Mouse (Mus musculus) cortical plate, adult 2 months (tissue): Measurements from ENCODE around the gene Nrip1. TPM values are rescaled to one million over a fixed set of nuclear protein-coding genes. Genes with fewer than 3 reads are reported as not detected.

ENCODE experiments used
- H3K27ac ChIP-seq: fragments of 200-500 bp; 2 replicates; pipeline ENCODE4 v1.5.1; 2012; ENCODE audit warnings: low read length, control low read depth, inconsistent platforms; ENCODE audit not compliant: insufficient read depth
- H3K4me1 ChIP-seq: fragments of 200-500 bp; 2 replicates; pipeline ENCODE4 v1.6.1; 2011; ENCODE audit warnings: low read length; ENCODE audit not compliant: control insufficient read depth, insufficient read depth
- H3K4me3 ChIP-seq: fragments of 200-500 bp; 2 replicates; pipeline ENCODE4 v1.5.1; 2011; ENCODE audit warnings: mild to moderate bottlenecking, low read length, control low read depth; ENCODE audit not compliant: insufficient read depth
- CTCF ChIP-seq: fragments of 200-500 bp; IDR thresholded peaks from 2 replicates; pipeline ENCODE4 v1.5.1; 2011; ENCODE audit warnings: mild to moderate bottlenecking, control low read depth, low read length; ENCODE audit not compliant: insufficient read depth; ENCODE audit errors: extremely low read depth
- POLR2A ChIP-seq: fragments of 200-500 bp; IDR thresholded peaks from 2 replicates; pipeline ENCODE4 v1.6.1; 2011; ENCODE audit warnings: mild to moderate bottlenecking, low read length, control low read depth; ENCODE audit not compliant: insufficient read depth; ENCODE audit errors: extremely low read depth
- polyA plus RNA-seq: library from polyadenylated mRNA; depleted of rRNA; stranded (reverse); fragments of >200 nt; gene quantifications from 2 replicates; pipeline ENCODE4 v1.2.3, GENCODE M21; 2012

Nrip1 gene
- polyA plus RNA-seq, 1 experiment: 7.7 TPM

DNA sequence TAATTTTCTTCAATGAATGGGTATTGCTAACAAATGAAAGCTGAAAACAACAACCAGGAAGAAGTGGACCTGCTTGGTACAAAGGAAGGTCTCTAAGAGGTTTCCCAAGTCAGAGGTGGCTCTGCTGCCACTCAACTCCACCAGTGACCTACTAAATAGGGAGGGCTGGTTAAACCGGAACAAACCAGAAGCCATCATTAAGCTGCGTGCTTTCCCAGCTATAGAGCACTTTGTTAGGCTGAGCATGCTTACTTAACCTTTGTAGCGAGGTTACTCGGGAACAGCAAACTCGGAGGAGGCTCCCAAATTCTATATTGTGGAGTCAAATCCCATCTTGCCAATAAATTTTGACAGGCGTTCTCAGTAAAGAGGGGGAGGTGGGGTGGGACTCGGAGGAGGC, 41.5 kb downstream of the Nrip1 start:
- H3K27ac ChIP-seq: no peak overlapping the region
- no peak overlapping the region for H3K4me3 ChIP-seq
- peaks cover 4% of the 10 kb centered on the region; the same call in 1 of the 2 replicates for H3K4me1 ChIP-seq
- no peak for TF ChIP-seq CTCF
- no peak for TF ChIP-seq POLR2A

DNA sequence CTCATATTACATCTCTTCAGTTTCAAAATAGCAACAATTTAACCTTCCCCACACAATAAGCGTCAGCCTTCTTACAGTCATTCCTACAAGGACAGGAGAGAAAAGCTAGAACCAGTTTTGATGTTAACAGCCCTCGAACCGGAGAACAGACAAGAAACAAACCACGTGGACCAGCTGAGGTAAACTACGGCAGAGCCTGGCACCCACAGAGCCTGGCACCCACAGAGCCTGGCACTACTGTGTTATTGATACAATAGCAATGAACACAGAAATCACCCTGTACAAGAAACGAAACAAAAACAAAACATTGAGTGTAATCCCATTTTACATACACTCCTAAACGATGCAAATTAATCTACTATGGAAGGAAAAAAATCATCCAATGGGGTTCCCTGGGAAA, 42.4 kb downstream of the Nrip1 start:
- H3K27ac ChIP-seq: no peak overlapping the region
- H3K4me1 ChIP-seq: peaks cover 3% of the 10 kb centered on the region; the same call in 1 of the 2 replicates
- no peak overlapping the region for H3K4me3 ChIP-seq
- TF ChIP-seq POLR2A (no peak), CTCF (no peak)

DNA sequence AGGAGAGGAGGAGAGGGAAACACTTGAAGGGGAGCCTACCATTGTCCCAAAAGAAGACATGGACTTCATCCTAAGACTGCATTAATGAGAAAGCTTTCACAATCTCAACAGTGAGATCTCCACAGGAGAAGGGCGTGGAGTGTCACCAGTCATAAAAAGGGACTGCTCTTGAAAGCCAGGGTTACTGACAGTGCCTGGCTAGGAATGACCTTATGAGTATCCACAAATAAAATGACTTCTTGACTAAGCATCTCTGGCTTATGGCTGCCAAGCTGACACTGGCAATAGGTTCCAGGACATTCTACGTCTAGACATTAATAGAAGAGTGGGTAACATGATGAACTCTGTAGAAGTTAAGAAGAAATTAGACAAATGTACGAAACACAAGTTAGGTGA, 48.3 kb downstream of the Nrip1 start:
- Histone ChIP-seq H3K27ac (no peak overlapping the region), H3K4me1 (peaks cover 5% of the 10 kb centered on the region; the same call in 1 of the 2 replicates), H3K4me3 (no peak overlapping the region)
- TF ChIP-seq CTCF (no peak), POLR2A (no peak)

DNA sequence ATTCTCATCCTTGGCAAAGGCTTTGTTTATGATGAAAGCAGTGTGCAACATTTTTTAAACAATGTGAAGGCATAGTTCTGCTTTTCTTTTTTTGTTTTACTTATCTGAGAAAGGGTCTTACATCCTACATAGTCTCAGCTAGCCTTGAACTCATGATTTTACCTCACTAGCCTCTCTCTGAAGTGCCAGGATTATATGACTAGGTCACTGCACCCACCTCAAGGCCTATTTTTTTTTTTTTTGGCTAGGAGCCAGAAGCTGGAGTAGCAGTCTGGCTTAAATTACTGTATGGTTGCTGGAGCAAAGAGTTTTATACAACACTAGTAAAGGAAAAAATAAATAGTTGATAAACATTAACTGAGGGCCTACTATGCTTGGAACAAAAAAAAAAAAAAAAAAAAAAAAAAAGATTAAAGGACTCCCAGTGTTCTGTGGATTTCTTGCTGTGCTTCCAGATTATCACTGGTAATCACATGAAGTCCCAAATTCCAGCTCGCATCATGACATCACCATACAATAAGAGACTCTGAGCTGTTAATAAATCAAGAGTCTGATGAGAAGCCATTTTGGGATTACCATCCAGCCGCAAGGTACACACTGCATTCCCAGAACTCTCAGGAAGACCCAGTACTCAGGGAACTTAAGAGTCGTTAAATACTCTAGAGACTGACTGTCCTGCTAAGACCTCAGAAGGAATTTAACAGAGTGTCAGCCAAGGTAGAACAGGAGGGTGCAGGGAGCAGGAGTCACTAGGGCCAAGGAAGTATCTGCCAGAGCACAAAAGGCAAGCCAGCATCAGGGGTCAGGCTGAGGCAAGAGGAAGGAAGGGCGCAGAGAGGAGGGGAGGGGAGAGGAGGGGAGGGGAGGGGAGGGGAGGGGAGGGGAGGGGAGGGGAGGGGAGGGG, 49.0 kb downstream of the Nrip1 start:
- Histone ChIP-seq H3K4me1 (peaks cover 4% of the 10 kb centered on the region; the same call in 1 of the 2 replicates), H3K27ac (no peak overlapping the region), H3K4me3 (no peak overlapping the region)
- TF ChIP-seq POLR2A (no peak), CTCF (no peak)

DNA sequence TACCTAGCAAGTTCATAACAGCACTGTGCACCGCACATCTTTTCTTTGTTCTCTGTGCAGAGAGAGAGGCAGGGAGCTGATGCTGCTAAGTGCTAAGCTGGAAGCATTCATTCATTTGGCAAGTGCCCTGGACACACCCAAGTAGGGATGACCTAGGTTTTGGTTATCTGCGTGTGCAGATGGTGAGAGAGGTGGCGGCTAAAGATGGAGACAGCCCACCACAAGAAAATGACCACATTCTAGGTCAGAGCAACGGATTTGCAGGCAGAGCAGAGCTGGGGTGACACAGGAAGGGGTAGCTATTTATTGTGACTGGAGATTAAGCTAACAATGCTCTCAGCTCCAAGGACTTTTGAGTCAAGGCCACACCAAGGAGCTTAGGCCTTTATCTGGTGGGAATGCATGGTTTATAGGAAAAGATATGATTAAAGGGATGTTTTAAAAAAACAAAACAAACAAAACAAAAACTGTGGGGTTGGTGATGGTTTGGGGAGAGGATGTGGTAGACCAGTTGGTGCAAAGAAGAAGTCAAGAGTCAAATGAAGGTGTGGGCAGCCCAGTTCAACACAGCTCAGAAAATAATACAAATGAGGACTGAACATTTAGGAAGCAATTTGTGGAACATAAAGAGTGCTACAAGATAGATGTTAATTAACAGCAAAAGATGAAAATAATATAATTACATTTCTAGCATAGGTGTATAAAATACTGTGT, 49.9 kb downstream of the Nrip1 start:
- TF ChIP-seq CTCF (no peak), POLR2A (no peak)

DNA sequence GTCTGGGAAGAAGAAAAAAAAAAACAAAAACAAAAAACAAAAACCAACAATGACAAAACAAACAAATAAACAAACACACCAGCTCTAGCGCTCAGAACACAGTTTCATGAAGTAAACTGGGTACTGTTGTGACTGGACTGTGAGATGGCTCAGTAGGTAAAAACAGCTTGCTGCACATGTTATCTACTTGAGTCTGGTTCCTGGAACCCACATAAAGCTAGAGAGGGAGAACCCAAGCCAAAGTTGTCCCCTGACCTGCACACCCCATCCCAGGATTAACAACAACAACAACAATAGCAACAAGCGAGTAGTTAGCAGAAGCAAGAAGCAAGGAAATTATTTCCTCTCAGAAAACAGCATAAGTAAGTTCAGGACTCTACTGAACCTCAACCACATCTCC, 50.5 kb downstream of the Nrip1 start:
- H3K4me1 ChIP-seq: peaks cover 4% of the 10 kb centered on the region; the same call in 1 of the 2 replicates
- TF ChIP-seq POLR2A (no peak), CTCF (no peak)
- H3K27ac ChIP-seq: no peak overlapping the region
- no peak overlapping the region for H3K4me3 ChIP-seq

More for the DNA sequence above, 49.9 kb downstream of the Nrip1 start:
- Histone ChIP-seq H3K4me3 (no peak overlapping the region), H3K4me1 (peaks cover 4% of the 10 kb centered on the region; the same call in 1 of the 2 replicates), H3K27ac (no peak overlapping the region)

DNA sequence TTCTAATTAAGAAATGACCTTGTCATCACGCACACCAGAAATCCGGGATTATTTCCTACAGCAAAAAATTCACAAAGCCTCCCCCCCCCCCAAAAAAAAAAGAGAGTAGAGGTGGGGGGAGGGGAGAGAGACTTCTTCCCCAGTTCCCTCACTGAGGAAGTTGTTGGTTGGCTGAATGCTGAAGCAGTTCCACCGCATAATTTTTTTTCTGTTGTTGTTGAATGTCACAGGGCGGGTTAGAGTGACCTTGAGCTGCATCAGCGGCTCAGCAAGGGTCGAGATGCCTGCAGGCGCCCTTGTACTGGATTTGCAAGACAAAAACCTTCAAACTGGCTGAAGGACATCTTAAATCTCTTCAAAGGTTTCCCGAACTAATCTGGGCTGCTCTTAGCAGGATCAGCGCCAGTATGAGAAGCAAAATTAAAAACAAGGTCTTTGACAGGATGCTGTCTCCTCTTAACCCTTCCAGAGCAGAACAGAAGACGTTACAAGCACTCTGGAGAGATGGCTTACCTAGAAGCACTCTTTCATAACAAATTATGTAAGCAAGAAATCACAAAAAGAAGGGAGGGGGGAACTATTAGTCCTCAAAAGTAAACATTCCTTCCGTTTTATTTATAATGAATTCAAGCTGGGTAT, 52.0 kb downstream of the Nrip1 start:
- Histone ChIP-seq H3K4me1 (peaks cover 4% of the 10 kb centered on the region; the same call in 1 of the 2 replicates), H3K27ac (peak overlapping the region; percentile 24), H3K4me3 (peak overlapping the region; percentile 2; the same call in 1 of the 2 replicates)
- TF ChIP-seq CTCF: no peak
- TF ChIP-seq POLR2A: no peak

DNA sequence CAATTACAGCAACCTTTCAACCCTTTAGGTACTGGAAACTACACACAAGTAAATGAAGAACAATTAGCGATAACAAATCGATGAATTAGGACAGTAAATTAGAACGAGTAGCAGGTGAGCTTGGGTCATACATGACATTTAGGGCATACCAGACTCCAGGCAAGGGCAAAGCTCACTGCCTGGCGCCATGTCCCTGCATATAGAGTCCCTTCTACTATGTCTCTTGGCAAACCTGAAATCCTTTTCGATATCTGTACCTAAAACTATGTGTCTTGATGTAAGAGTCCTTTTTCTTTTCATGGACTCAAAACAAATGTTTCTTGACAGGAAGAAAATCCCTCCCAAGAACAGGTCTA, 53.5 kb downstream of the Nrip1 start:
- no peak overlapping the region for H3K27ac ChIP-seq
- peaks cover 4% of the 10 kb centered on the region; the same call in 1 of the 2 replicates for H3K4me1 ChIP-seq

More for the DNA sequence above, 53.5 kb downstream of the Nrip1 start:
- TF ChIP-seq POLR2A (no peak), CTCF (no peak)
- H3K4me3 ChIP-seq: no peak overlapping the region
